Mouse (Mus musculus) midbrain, postnatal 0 days (tissue): ENCODE data around the gene Map3k12. TPM values are rescaled to one million over a fixed set of nuclear protein-coding genes. Genes with fewer than 3 reads are reported as not detected.

ENCODE experiments used
- ATAC-seq: fragments of 200-750 bp; cut with Nextera tagmentation; 2 replicates; pipeline ENCODE4 v1.8.0; 2017; ENCODE audit warnings: moderate number of reproducible peaks, mild to moderate bottlenecking, moderate TSS enrichment, moderate library complexity; ENCODE audit not compliant: low FRiP score
- DNase-seq: peaks from one replicate; pipeline ENCODE4 v3.0.0-alpha.2; 2015; ENCODE audit warnings: low spot score
- H3K27ac ChIP-seq: fragments of 300-500 bp; sonication (generic); 2 replicates; pipeline ENCODE4 v1.5.1; 2014; ENCODE audit warnings: low read depth, mild to moderate bottlenecking, low read length, mixed read lengths
- H3K27me3 ChIP-seq: fragments of 300-500 bp; sonication (generic); 2 replicates; pipeline ENCODE4 v1.6.1; 2014; ENCODE audit warnings: low read length, control low read depth, mixed read lengths; ENCODE audit not compliant: insufficient read depth
- H3K36me3 ChIP-seq: fragments of 300-500 bp; sonication (generic); 2 replicates; pipeline ENCODE4 v1.6.1; 2014; ENCODE audit warnings: low read length, control low read depth, mixed read lengths; ENCODE audit not compliant: insufficient read depth
- H3K4me1 ChIP-seq: fragments of 300-500 bp; sonication (generic); 2 replicates; pipeline ENCODE4 v1.6.1; 2014; ENCODE audit warnings: mild to moderate bottlenecking, control low read depth, antibody characterized with exemption, low read length, mixed read lengths; ENCODE audit not compliant: insufficient read depth
- H3K4me2 ChIP-seq: fragments of 300-500 bp; sonication (generic); 2 replicates; pipeline ENCODE4 v1.6.1; 2014; ENCODE audit warnings: low read depth, mild to moderate bottlenecking, low read length, mixed read lengths; ENCODE audit not compliant: poor library complexity, severe bottlenecking
- H3K4me3 ChIP-seq: fragments of 300-500 bp; sonication (generic); 2 replicates; pipeline ENCODE4 v1.5.1; 2014; ENCODE audit warnings: low read depth, mild to moderate bottlenecking, low read length, moderate library complexity
- H3K9ac ChIP-seq: fragments of 300-500 bp; sonication (generic); replicated peaks from 2 replicates; pipeline ENCODE4 v1.6.1; 2014; ENCODE audit warnings: mild to moderate bottlenecking, low read length, moderate library complexity, mixed read lengths; ENCODE audit not compliant: poor library complexity, severe bottlenecking
- H3K9me3 ChIP-seq: fragments of 300-500 bp; sonication (generic); 2 replicates; pipeline ENCODE4 v1.6.1; 2016; ENCODE audit warnings: low read length, control low read depth
- CTCF ChIP-seq: IDR thresholded peaks from 2 replicates; pipeline ENCODE4 v1.5.1; 2016; ENCODE audit warnings: antibody characterized with exemption, mild to moderate bottlenecking
- WGBS: fragments of 180-500 bp; shearing (Covaris S2); extraction: QIAGEN DNeasy Blood & Tissue Kit; methylation state at CpG from one replicate; pipeline ENCODE4 v1.1.7; 2014; 5-methylcytosine and 5-hydroxymethylcytosine counted together
- polyA plus RNA-seq: library from polyadenylated mRNA; unstranded; fragments of >200 nt; fragmentation: Nextera tagmentation; extraction: Ambion mirVana; gene quantifications from 2 replicates; pipeline ENCODE4 v1.2.1, GENCODE M21; 2015
- total RNA-seq: library from RNA; depleted of rRNA; stranded (reverse); fragments of >200 nt; gene quantifications from 2 replicates; pipeline ENCODE4 v1.2.3, GENCODE M21; 2014; rRNA removed

The Map3k12 gene
- total and polyA plus RNA-seq, 2 experiments from 2014 or later, result 49.7 to 73.3 TPM

DNA sequence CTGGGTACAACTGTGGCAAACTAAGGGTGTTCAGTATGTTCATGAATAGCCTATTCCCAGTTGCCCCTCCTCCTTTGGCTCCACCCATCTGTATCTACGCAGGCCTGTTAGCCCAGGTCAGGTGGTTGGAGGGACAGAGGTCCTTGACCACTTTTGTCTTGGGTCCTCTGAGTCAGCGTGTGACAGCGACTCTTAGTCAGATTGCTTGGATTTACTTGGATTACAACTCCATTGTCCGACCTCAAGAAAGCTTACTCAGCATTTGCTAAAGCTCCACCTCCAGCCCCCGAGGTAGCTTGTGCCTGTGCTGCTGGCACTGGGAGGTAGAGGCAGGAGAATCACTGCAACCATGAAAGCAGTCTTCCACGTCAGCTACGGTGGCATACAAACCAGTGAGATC, 65.9 kb downstream of the Map3k12 start:
- ATAC-seq, result no peak
- Histone ChIP-seq H3K9me3 (no peaks in the 10 kb centered on the region), H3K4me2 (no peak overlapping the region), H3K27me3 (no peaks in the 10 kb centered on the region), H3K4me1 (no peaks in the 10 kb centered on the region), H3K9ac (no peak overlapping the region), H3K4me3 (no peak overlapping the region), H3K27ac (no peak overlapping the region), H3K36me3 (no peaks in the 10 kb centered on the region)
- no peak for TF ChIP-seq CTCF
- DNase-seq, result no peak
- WGBS, result 27% methylated on average over 7 of the region's 7 CpGs

DNA sequence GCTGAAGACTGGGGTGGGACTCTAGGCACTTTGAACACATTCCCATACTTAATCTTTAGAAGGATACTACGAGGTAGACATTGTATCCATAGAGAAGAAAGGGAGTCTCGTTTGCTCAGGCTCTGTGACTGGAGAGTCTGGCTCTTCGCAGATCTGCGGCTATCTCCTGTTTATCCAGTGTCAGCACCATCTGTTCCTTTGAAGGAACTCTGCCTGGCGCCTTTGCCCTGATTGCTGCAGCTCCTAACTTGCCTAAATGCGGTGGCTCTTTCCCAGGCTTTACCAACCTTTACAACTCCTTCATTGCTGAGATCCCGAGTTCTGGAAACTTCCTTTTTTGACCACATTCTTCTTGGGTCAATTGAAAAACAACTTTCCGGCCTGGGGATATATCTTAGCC, 67.5 kb downstream of the Map3k12 start:
- DNase-seq (no peak), ATAC-seq (no peak)
- WGBS, result 76% methylated on average over 8 of the region's 8 CpGs
- Histone ChIP-seq H3K36me3 (no peaks in the 10 kb centered on the region), H3K4me1 (no peaks in the 10 kb centered on the region), H3K4me3 (no peak overlapping the region), H3K27me3 (no peaks in the 10 kb centered on the region), H3K4me2 (no peak overlapping the region), H3K9me3 (no peaks in the 10 kb centered on the region), H3K27ac (no peak overlapping the region), H3K9ac (no peak overlapping the region)
- TF ChIP-seq CTCF, result no peak

Other genes with a start within 250 kb of the Map3k12 start
- not detected in 2 replicates for gene Gm9918, start 246.5 kb downstream of the Map3k12 start, total RNA-seq
- gene Gm9918, start 246.5 kb downstream of the Map3k12 start, polyA plus RNA-seq, result not detected in 2 replicates
- 43.3 and 59.3 TPM in 2 replicates for gene Mfsd5, start 237.6 kb downstream of the Map3k12 start, total RNA-seq
- gene Mfsd5, start 237.6 kb downstream of the Map3k12 start, polyA plus RNA-seq, result 63.5 and 67.3 TPM in 2 replicates
- 2.7 and 4.5 TPM in 2 replicates for gene Espl1, start 220.8 kb downstream of the Map3k12 start, total RNA-seq
- gene Espl1, start 220.8 kb downstream of the Map3k12 start, polyA plus RNA-seq, result 1.7 and 2.7 TPM in 2 replicates
- gene Pfdn5, start 190.9 kb downstream of the Map3k12 start, total RNA-seq, result 145 and 153 TPM in 2 replicates
- gene Pfdn5, start 190.9 kb downstream of the Map3k12 start, polyA plus RNA-seq, result 525 and 567 TPM in 2 replicates
- gene Myg1, start 185.4 kb downstream of the Map3k12 start, total RNA-seq, result 63.1 and 69.1 TPM in 2 replicates
- gene Myg1, start 185.4 kb downstream of the Map3k12 start, polyA plus RNA-seq, result 83.2 and 87.1 TPM in 2 replicates
- gene Aaas, start 166.3 kb downstream of the Map3k12 start, total RNA-seq, result 21.8 and 31.1 TPM in 2 replicates
- gene Aaas, start 166.3 kb downstream of the Map3k12 start, polyA plus RNA-seq, result 30.1 and 32.8 TPM in 2 replicates
- gene Sp7, start 149.9 kb downstream of the Map3k12 start, total RNA-seq, result 0.47 and 0.60 TPM in 2 replicates
- 0.10 and 0.31 TPM in 2 replicates for gene Sp7, start 149.9 kb downstream of the Map3k12 start, polyA plus RNA-seq
- gene Sp1, start 110.9 kb downstream of the Map3k12 start, total RNA-seq, result 20.9 and 25.6 TPM in 2 replicates
- gene Sp1, start 110.9 kb downstream of the Map3k12 start, polyA plus RNA-seq, result 2.2 and 2.8 TPM in 2 replicates
- gene Amhr2, start 71.7 kb downstream of the Map3k12 start, total RNA-seq, result 0.38 and 0.85 TPM in 2 replicates
- gene Amhr2, start 71.7 kb downstream of the Map3k12 start, polyA plus RNA-seq, result 0.60 and 1.0 TPM in 2 replicates
- 23.1 and 23.2 TPM in 2 replicates for gene Prr13, start 58.0 kb downstream of the Map3k12 start, total RNA-seq
- 93.5 and 99.1 TPM in 2 replicates for gene Prr13, start 58.0 kb downstream of the Map3k12 start, polyA plus RNA-seq
- gene Pcbp2, start 46.5 kb downstream of the Map3k12 start, total RNA-seq, result 150 and 181 TPM in 2 replicates
- gene Pcbp2, start 46.5 kb downstream of the Map3k12 start, polyA plus RNA-seq, result 90.3 and 103 TPM in 2 replicates
- not detected in 2 replicates for gene Gm10337, start 13.3 kb downstream of the Map3k12 start, total RNA-seq
- gene Gm10337, start 13.3 kb downstream of the Map3k12 start, polyA plus RNA-seq, result 15.9 and 18.2 TPM in 2 replicates
- gene Tarbp2, start 1.1 kb upstream of the Map3k12 start, total RNA-seq, result 78.4 and 96.9 TPM in 2 replicates
- 107 and 116 TPM in 2 replicates for gene Tarbp2, start 1.1 kb upstream of the Map3k12 start, polyA plus RNA-seq
- gene Npff, start 7.9 kb upstream of the Map3k12 start, total RNA-seq, result 2.6 and 2.7 TPM in 2 replicates
- 0.99 and 1.3 TPM in 2 replicates for gene Npff, start 7.9 kb upstream of the Map3k12 start, polyA plus RNA-seq
- gene Gm28047, start 108.0 kb upstream of the Map3k12 start, total RNA-seq, result not detected in 2 replicates
- gene Gm28047, start 108.0 kb upstream of the Map3k12 start, polyA plus RNA-seq, result not detected in 2 replicates
- 16.8 and 18.6 TPM in 2 replicates for gene Atf7, start 108.4 kb upstream of the Map3k12 start, total RNA-seq
- gene Atf7, start 108.4 kb upstream of the Map3k12 start, polyA plus RNA-seq, result 7.5 and 10.9 TPM in 2 replicates
- 187 and 348 TPM in 2 replicates for gene Atp5g2, start 155.3 kb upstream of the Map3k12 start, total RNA-seq
- 54.4 and 76.5 TPM in 2 replicates for gene Atp5g2, start 155.3 kb upstream of the Map3k12 start, polyA plus RNA-seq
- gene Calcoco1, start 205.1 kb upstream of the Map3k12 start, total RNA-seq, result 34.4 and 34.7 TPM in 2 replicates
- gene Calcoco1, start 205.1 kb upstream of the Map3k12 start, polyA plus RNA-seq, result 27.1 and 27.2 TPM in 2 replicates